Mouse (Mus musculus): Measurements from ENCODE around the gene Atp5g1.
A peak's percentile ranks its signal among the peaks of the same experiment; 100 is the strongest.

Atp5g1 gene

GRCm38 (mm10) chr11:96073295-96073993, 2.0 kb downstream of the Atp5g1 start:
- DNase-seq (ENCODE audit: low spot score) = no peak

DNA sequence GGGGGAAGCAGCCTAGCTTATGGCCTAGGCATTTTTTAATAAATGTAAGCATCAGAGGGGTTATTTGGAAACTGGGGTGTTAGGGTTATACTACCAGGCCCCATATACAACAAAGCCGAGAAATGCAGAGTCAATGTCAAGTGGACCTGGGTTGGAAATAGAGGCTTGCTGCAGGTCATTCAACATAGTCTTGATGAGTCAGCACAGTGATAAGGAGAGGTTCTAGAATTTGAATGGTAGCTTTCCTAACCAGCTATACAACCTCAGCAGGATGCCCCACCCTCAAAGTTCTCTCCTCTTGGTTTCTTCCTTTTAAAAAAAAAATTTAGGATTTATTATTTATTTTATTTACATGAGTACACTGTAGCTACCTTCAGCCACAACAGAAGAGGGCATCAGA, 4.5 kb downstream of the Atp5g1 start:
- no peak for DNase-seq (ENCODE audit: low spot score)

DNA sequence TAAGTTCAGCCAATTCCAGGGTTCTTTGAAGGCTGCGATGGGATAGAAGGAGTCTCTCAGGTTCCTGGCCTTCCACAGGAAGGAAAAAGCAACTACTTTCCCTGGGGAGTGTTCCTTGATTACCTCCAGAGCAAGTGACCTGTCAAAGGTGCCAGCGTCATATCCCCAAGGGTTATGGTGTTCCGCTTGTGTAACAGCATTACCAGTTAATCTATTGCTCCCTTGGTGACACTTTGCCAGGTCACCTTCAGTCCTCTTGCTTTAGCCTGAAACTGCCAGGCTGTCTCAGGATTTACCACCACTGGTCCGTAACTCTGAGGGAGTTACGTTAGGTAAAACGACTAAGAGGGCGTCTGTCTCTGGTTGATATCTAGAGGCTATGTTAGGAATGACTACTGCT, 5.1 kb downstream of the Atp5g1 start:
- no peak for DNase-seq (ENCODE audit: low spot score)

GRCm38 (mm10) chr11:96068231-96068630, 7.2 kb downstream of the Atp5g1 start:
- DNase-seq (ENCODE audit: low spot score) = no peak

DNA sequence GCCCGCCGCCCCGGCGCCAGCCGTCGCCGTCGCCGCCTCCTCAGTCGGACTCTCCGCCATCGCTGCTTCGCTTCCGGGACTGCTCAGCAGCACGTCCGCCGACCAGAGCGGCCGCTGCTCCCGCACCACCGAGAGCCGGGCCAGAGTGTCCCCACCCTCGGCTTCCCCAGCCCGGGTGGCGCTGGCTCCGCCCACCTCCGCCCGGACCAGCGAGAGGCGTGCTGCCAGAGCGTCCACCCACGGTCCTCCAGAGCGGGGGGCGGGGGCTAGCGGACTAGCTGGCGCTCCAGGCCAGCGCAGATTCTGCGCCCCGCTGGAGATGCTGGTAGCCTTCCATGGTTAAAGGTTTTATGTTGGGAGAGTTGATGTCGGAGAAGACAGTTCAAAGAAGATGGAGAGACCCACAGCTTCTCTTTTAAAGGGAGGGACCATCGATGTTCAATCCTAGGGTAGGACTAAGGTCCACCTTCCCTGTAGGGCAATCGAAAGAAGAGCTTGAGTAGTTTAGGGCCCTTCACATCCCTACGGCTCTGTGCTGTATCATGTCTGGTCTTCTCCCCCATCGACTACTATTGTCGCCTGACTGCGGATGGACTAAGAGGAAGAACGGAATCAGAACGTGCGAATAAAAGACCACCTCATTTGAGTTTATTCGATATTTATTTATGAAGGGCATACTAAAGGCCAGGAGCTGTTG, 10.1 kb downstream of the Atp5g1 start, which contains the start of gene Ube2z:
Ube2z (minus strand) TSS at position 174 of the 697 bp plus-strand sequence.
- DNase-seq (ENCODE audit: low spot score) = peak; percentile 96

- peak; percentile 79 for DNase-seq (ENCODE audit: low spot score)
Observed at GRCm38 (mm10) chr11:96064521-96065214, 10.8 kb downstream of the Atp5g1 start.

GRCm38 (mm10) chr11:96058309-96058708, 17.2 kb downstream of the Atp5g1 start:
- no peak for DNase-seq (ENCODE audit: low spot score)

DNA sequence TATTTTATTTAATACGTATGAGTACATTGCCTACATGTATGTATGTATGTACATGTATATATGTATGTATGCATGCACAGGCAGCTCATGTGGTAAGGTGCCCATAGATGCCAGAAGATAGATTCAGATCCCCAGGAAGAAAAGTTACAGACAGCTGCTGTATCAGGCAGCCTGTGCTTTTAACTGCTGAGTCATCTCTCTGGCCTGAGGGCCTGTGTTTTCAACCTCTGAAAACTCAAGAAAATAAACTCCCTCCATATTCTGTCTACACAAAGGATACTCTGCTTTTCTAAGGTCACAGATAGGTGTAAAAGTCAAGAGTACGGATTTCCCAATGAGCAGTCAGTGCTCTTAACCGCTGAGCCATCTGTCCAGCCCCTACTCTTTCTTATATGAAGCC, 24.6 kb downstream of the Atp5g1 start:
- no peak for DNase-seq (ENCODE audit: low spot score)

GRCm38 (mm10) chr11:96049939-96050338, 25.5 kb downstream of the Atp5g1 start:
- no peak for DNase-seq (ENCODE audit: low spot score)

DNA sequence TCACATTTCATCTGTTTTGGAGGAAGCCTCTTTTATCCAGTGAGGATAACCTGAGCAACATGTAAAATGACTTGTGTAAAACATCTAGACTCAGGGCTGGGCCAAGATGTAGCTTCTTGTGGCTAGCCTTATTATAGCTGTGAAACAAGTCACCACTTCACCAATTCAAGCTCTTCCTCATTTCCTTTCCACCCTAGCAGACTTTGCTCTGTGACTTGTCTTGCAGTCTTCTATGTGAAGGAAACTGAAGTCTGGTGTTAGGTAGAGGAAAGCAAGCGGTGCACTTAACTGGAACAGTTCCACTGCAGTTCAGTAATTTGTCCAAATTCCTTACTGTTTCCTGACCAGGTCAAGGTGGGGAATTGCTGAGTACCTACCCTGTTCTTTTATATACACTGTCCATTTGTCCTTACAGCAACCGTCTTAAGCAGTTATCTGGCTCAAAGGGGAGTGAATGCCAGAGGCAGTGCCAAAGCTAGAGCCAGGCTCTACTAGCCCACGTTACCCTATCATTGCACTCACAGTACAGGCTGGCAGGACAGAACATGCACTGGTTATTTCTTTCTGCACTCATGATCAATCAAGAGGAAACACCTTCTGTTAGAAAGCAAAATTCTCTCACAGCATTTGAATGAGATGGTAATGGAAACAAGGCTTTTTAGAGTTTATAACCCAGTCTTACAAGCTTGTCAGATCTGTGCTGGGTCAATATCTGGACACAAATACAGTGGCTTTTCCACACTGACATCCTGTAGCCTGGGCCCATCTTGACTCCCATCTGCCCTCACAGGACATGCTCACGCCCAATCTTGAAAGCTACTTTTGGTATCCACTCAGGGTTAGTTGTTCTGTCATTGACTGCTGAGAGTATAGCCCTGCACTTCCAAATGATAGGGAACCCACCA, 27.7 kb downstream of the Atp5g1 start:
- DNase-seq (ENCODE audit: low spot score) = no peak

DNA sequence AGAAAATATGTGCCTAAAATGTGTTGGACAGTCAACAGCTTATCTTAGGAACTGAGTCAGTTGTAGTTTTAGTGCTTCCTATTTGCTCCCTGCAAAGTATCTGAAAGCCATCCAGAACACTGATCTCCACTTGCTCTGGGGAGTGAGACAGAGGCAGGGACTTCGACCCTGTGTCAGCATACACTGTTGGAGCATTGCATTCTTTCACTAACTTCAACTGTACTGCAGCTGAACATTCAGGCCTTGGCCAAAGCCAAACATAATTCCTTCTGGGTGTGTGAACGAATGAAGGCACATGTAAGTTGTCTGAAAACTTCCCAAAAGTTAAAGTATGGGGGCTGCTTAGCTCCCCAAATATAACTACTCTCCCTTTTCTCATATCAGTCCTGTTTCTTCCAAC, 28.7 kb downstream of the Atp5g1 start:
- DNase-seq (ENCODE audit: low spot score) = no peak

DNA sequence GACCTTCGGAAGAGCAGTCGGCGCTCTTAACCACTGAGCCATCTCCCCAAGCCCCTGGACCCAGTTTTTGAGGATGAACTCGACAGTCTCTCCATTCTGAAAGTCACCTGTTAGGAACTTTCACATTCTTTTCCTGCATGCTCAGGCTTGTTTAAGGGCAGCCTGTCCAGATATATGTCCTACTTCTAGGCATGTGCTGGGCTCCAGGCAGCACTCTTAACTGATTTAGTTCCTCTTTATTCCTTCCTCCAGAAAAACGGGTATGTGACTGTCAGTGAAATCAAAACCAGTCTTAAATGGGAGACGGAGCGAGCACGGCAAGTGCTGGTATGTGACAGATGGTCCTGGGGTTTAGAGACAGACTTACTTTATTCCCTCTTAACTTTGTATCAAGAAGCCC, 29.4 kb downstream of the Atp5g1 start:
- no peak for DNase-seq (ENCODE audit: low spot score)

DNA sequence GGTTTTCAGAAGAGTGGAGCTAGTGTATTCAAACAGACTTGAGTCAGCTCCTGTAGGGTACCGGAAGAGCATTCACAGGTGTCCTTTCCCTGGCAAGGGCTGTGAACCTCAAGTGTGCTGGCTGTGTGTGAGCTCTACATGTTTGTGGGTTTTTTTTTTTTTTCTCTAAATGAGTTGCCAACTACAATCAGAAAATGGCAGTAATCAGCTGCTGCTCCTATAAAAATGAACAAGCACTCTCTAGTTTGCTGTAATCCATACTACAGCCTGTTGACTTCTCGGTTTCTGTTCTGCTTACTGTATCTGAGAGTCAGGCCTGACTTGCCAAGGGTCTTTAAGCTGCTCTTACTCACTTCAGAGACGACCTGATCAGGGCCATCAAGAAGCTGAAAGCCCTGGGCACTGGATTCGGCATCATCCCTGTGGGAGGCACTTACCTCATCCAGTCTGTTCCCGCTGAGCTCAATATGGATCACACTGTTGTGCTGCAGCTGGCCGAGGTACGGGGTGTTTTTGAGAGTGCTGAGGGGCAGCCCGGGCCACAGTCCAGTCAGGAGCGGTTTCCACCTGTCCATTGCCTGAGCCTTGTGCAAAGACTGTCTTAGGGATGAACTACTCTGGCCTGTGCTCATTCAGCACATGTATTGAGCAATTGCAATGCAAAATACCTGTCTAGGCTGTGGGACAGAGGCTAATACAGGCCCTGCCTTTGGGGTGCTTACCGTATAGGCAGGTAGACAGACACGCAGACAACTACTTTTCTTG, 30.5 kb downstream of the Atp5g1 start:
- no peak for DNase-seq (ENCODE audit: low spot score)

DNA sequence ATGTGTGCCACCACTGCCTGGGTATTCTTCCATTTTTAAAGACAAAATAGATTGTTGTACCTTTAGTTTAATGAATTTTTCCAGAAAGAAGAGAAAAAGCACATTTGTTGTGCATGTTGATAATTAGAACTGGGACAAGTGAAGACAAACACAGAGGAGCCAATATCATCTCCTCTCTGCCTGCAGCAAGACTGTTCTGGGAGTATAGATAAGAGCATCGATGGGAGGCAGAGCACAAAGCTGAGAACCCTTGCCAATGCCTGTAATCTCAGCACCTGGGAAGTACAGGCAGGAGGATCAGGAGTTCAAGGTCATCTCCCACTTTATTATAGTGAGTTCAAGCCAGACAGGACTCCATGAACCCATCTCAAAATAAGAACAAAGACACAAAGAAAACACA, 36.9 kb downstream of the Atp5g1 start:
- DNase-seq (ENCODE audit: low spot score) = no peak

GRCm38 (mm10) chr11:96037499-96037898, 38.0 kb downstream of the Atp5g1 start:
- DNase-seq (ENCODE audit: low spot score) = no peak

DNA sequence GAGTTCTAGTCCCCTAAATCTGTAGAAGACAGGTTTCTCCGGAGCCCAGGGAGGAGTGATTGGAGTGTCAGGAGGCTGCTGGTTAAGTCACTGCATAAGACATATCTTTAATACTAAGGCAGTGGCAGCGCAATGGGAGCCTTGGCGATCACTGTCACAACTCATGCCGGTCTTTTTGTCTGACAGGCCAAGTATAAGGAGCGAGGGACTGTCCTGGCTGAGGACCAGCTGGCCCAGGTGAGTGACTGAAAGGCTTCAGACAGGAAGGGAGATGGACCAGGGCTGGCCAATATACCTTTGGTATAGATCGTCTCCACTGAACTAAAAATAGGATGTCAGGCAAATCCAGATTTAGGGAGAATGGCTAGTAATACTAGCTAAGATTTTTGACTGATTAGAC, 40.3 kb downstream of the Atp5g1 start:
- no peak for DNase-seq (ENCODE audit: low spot score)

GRCm38 (mm10) chr11:96034596-96035052, 40.8 kb downstream of the Atp5g1 start, which contains the start of gene Snf8:
Snf8 (plus strand) TSS chr11:96034885.
- DNase-seq (ENCODE audit: low spot score) = peak; percentile 97

DNA sequence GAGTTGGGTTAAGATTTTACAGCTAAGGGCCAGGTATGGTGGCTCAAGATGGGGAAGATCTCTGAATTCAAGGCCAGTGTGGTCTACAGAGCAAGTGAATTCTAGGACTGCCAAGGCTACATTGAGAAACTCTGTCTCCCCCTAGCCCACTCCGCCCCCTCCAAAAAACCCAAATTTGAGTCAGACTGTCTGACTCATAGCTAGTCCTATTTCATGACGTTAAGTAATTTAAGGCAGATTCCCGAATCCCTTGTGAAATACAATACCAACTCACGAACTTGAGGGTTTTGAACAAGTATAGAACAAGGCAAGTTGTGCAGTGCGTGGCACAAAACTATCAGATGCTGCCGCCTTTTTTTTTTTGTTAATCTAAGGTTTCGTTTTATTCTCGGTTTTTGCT, 41.4 kb downstream of the Atp5g1 start:
- DNase-seq (ENCODE audit: low spot score) = no peak

DNA sequence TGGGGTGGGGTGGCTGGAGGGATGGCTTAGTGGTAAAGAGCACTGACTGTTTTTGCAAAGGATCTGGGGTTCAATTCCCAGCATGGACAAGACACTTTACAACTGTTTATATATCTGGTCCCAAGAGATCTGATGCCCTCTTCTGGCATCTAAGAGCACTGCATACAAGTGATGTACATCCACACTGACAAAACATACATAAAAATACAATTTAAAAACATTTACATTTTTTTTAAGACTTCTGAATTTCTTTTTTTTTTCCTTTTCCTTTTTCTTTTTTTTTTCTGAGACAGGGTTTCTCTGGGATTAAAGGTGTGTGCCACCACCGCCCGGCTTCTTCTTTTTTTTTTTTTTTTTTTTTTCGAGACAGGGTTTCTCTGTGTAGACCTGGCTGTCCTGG, 42.2 kb downstream of the Atp5g1 start:
- peak; percentile 64 for DNase-seq (ENCODE audit: low spot score)

DNA sequence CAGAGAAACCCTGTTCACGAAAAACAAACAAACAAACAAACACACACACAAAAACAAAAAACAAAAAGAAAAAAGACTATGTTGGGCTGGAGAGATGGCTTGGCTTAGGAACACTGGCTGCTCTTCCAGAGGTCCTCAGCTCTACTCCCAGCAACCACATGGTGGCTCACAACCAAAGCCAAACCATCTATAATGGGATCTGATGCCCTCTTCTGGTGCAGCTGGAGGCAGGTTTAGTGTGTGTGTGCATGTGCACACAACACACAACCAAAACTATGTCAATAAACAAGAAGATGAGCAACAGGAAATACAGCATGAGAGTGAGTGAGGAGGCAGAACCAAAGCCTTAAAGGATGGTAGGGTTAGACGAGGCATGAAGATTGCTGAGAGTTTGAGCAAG, 43.8 kb downstream of the Atp5g1 start:
- DNase-seq (ENCODE audit: low spot score) = no peak

- DNase-seq (ENCODE audit: low spot score) = no peak
Observed at GRCm38 (mm10) chr11:96030571-96030970, 44.9 kb downstream of the Atp5g1 start.
